Mouse (Mus musculus): ENCODE data around the gene Rfng. TPM values are rescaled to one million over a fixed set of nuclear protein-coding genes. Genes with fewer than 3 reads are reported as not detected.

The Rfng gene
- polyA plus RNA-seq, 2 experiments = 39.0 to 61.0 TPM

- Histone ChIP-seq H3K27me3 (ENCODE audit: control insufficient read depth, insufficient read depth, low read length) (no peaks in the 10 kb centered on the region), H3K9ac (ENCODE audit: low read depth, low read length, severe bottlenecking) (peak overlapping the region; percentile 89), H3K4me1 (ENCODE audit: control insufficient read depth, insufficient read depth, low read length) (peaks cover 23% of the 10 kb centered on the region), H3K36me3 (ENCODE audit: control insufficient read depth, insufficient read depth, low read length) (peaks cover 34% of the 10 kb centered on the region), H3K4me2 (replicated peaks; ENCODE audit: low read depth, low read length, severe bottlenecking) (peak overlapping the region; percentile 72), H3K27ac (replicated peaks; ENCODE audit: low read depth, low read length) (peak overlapping the region; percentile 98), H3K4me3 (replicated peaks; ENCODE audit: low read length) (peak overlapping the region; percentile 89), H3K9me3 (ENCODE audit: control insufficient read depth, low read length) (no peaks in the 10 kb centered on the region)
- WGBS = under 1% methylated on average over 29 of the region's 40 CpGs
- TF ChIP-seq POLR2A (IDR thresholded peaks at IDR 0.05; ENCODE audit: borderline replicate concordance, extremely low read depth, insufficient read depth, insufficient read length) = no peak
- DNase-seq (ENCODE audit: low spot score) (peak; percentile 49), ATAC-seq (ENCODE audit: low FRiP score, low read depth) (peak; percentile 30)
Observed at GRCm38 (mm10) chr11:120823551-120823947, 39.5 kb upstream of the Rfng start.

DNA sequence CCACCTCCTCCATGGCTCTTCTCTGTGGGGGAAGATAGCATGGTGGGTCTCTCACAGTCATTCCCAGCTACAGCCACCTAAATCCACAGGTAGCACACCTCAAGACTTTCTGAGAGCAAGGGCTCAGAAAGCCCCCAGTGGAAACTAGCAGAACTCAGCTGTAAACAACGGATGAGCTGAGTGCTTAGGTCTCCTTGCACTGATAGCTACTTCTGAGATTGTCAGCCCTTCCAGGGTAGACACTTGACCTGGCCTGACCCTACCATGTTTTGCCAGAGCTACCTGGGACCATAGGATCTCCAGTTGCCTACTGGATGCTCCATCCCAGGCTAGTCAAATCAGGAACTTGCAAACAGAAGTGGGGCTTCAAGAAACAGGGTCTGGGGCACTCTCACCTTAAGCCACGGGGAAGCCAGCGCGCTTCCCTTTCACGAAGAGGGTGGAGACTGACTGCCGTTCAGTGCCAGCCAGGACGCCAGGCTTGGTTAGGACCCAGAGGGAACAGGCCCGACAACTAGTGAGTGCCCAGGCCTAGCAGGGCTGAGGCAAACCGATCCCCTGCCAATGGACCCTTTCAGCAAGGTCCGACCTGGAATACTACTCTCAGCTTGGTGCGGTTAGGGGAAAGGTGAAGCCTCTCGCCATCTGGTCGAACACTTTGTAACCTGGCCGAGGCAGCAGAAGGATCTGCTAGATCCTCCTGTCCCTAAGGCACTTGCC is 39.0 kb upstream of the Rfng start:
- peaks cover 23% of the 10 kb centered on the region for H3K4me1 ChIP-seq (ENCODE audit: control insufficient read depth, insufficient read depth, low read length)
- peaks cover 40% of the 10 kb centered on the region for H3K36me3 ChIP-seq (ENCODE audit: control insufficient read depth, insufficient read depth, low read length)
- no peak for ATAC-seq (ENCODE audit: low FRiP score, low read depth)
- 1% methylated on average over 14 of the region's 14 CpGs for WGBS
- H3K27me3 ChIP-seq (ENCODE audit: control insufficient read depth, insufficient read depth, low read length) = no peaks in the 10 kb centered on the region
- peak overlapping the region; percentile 98 for H3K27ac ChIP-seq (replicated peaks; ENCODE audit: low read depth, low read length)
- peak overlapping the region; percentile 89 for H3K4me3 ChIP-seq (replicated peaks; ENCODE audit: low read length)
- no peak for DNase-seq (ENCODE audit: low spot score)
- peak overlapping the region; percentile 72 for H3K4me2 ChIP-seq (replicated peaks; ENCODE audit: low read depth, low read length, severe bottlenecking)
- no peaks in the 10 kb centered on the region for H3K9me3 ChIP-seq (ENCODE audit: control insufficient read depth, low read length)
- no peak for TF ChIP-seq POLR2A (IDR thresholded peaks at IDR 0.05; ENCODE audit: borderline replicate concordance, extremely low read depth, insufficient read depth, insufficient read length)
- peak overlapping the region; percentile 89 for H3K9ac ChIP-seq (ENCODE audit: low read depth, low read length, severe bottlenecking)

DNA sequence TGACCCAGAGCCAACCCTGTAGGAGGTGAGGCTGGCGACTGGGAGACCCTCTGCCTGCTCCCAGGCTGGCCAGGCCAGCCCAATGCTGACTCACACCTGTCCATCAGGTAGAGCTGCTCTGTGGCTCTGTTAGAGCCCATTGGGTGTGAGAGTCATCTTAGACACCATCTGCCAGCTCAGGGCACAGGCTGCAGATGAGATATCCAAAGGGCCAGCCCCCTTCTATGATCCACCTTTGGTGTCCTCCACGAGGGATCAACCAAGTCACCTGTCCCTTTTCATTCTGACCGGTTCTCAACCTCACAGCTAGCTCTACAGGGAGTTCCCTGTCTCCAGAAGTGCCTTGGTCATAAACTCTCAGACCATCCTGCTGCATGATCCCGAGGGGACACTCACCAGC is 38.3 kb upstream of the Rfng start:
- no peak for ATAC-seq (ENCODE audit: low FRiP score, low read depth)
- H3K9me3 ChIP-seq (ENCODE audit: control insufficient read depth, low read length) = no peaks in the 10 kb centered on the region
- no peak overlapping the region for H3K27ac ChIP-seq (replicated peaks; ENCODE audit: low read depth, low read length)
- H3K36me3 ChIP-seq (ENCODE audit: control insufficient read depth, insufficient read depth, low read length) = peaks cover 47% of the 10 kb centered on the region
- peak overlapping the region; percentile 89 for H3K4me3 ChIP-seq (replicated peaks; ENCODE audit: low read length)
- H3K27me3 ChIP-seq (ENCODE audit: control insufficient read depth, insufficient read depth, low read length) = no peaks in the 10 kb centered on the region
- peak overlapping the region; percentile 89 for H3K9ac ChIP-seq (ENCODE audit: low read depth, low read length, severe bottlenecking)
- no peak for DNase-seq (ENCODE audit: low spot score)
- H3K4me2 ChIP-seq (replicated peaks; ENCODE audit: low read depth, low read length, severe bottlenecking) = peak overlapping the region; percentile 72
- no peak for TF ChIP-seq POLR2A (IDR thresholded peaks at IDR 0.05; ENCODE audit: borderline replicate concordance, extremely low read depth, insufficient read depth, insufficient read length)
- WGBS = 42% methylated on average over 4 of the region's 4 CpGs
- H3K4me1 ChIP-seq (ENCODE audit: control insufficient read depth, insufficient read depth, low read length) = peaks cover 23% of the 10 kb centered on the region

DNA sequence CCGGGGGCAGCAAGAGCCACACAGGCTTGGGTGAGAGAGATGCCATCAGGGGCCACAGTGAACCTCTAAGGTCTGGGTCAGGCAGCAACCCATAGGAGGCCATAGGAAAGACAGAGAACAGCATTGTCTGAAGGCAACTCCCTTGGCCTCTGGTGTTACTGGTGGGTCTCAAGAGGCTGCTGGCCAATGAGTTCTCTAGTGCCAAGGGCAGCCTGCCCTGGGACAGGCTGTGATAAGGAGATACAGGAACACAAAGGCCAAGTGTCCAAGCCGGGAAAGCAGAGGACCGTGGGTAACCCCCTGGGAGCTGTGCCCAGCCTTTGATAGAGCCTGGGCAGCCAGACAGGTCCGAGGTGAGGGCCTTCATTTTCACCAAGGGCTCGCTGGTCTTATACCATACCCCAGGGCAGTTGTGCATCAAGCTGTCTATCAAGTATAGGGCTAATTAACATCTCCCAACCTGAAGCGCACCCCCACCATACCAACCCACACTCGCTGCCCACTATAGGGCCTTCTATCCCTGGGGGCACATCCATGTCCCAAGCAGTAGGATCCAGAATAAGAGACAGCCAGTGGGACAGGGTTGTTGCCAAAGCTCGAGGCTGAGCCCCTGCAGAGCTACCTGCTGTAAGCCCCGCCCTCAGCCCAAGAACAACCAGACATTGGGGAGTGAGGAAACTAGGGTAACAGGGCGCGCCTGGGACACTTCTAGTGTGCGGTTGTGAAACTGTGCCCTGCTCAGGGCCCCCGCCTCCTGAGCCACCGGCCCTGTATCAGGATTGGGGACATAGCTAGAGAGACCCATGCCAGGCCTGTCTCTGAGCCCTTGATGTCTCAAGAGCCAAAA is 37.3 kb upstream of the Rfng start:
- Histone ChIP-seq H3K4me3 (replicated peaks; ENCODE audit: low read length) (0 out of 2 replicates have a peak overlapping the region, but pooled peaks have one; percentile 89), H3K9me3 (ENCODE audit: control insufficient read depth, low read length) (no peaks in the 10 kb centered on the region), H3K27me3 (ENCODE audit: control insufficient read depth, insufficient read depth, low read length) (no peaks in the 10 kb centered on the region), H3K4me1 (ENCODE audit: control insufficient read depth, insufficient read depth, low read length) (peaks cover 23% of the 10 kb centered on the region), H3K36me3 (ENCODE audit: control insufficient read depth, insufficient read depth, low read length) (peaks cover 57% of the 10 kb centered on the region), H3K9ac (ENCODE audit: low read depth, low read length, severe bottlenecking) (0 out of 2 replicates have a peak overlapping the region, but pooled peaks have one; percentile 12), H3K4me2 (replicated peaks; ENCODE audit: low read depth, low read length, severe bottlenecking) (peak overlapping the region; percentile 72), H3K27ac (replicated peaks; ENCODE audit: low read depth, low read length) (no peak overlapping the region)
- whole genome bisulfite sequencing = 85% methylated on average over 14 of the region's 14 CpGs
- ATAC-seq (ENCODE audit: low FRiP score, low read depth) = no peak
- DNase-seq (ENCODE audit: low spot score) = no peak
- TF ChIP-seq POLR2A (IDR thresholded peaks at IDR 0.05; ENCODE audit: borderline replicate concordance, extremely low read depth, insufficient read depth, insufficient read length) = no peak

GRCm38 (mm10) chr11:120820546-120820945 is 36.5 kb upstream of the Rfng start:
- Histone ChIP-seq H3K36me3 (ENCODE audit: control insufficient read depth, insufficient read depth, low read length) (peaks cover 64% of the 10 kb centered on the region), H3K4me2 (replicated peaks; ENCODE audit: low read depth, low read length, severe bottlenecking) (no peak overlapping the region), H3K9ac (ENCODE audit: low read depth, low read length, severe bottlenecking) (0 out of 2 replicates have a peak overlapping the region, but pooled peaks have one; percentile 12), H3K4me1 (ENCODE audit: control insufficient read depth, insufficient read depth, low read length) (peaks cover 20% of the 10 kb centered on the region), H3K27ac (replicated peaks; ENCODE audit: low read depth, low read length) (no peak overlapping the region), H3K9me3 (ENCODE audit: control insufficient read depth, low read length) (no peaks in the 10 kb centered on the region), H3K4me3 (replicated peaks; ENCODE audit: low read length) (no peak overlapping the region), H3K27me3 (ENCODE audit: control insufficient read depth, insufficient read depth, low read length) (no peaks in the 10 kb centered on the region)
- ATAC-seq (ENCODE audit: low FRiP score, low read depth) (no peak), DNase-seq (ENCODE audit: low spot score) (no peak)
- 92% methylated on average over 14 of the region's 14 CpGs for WGBS
- TF ChIP-seq POLR2A (IDR thresholded peaks at IDR 0.05; ENCODE audit: borderline replicate concordance, extremely low read depth, insufficient read depth, insufficient read length) = no peak
